Mouse (Mus musculus): ENCODE data around the gene Olfr131. TPM values are rescaled to one million over a fixed set of nuclear protein-coding genes. Genes with fewer than 3 reads are reported as not detected.
"Not testable (repeated sequence)": the region's sequence is repeated elsewhere in the genome, so short reads cannot be mapped to it uniquely, and the experiment has no call there.

Gene Olfr131
- polyA plus RNA-seq (2012; rRNA removed): not detected in 2 replicates

DNA sequence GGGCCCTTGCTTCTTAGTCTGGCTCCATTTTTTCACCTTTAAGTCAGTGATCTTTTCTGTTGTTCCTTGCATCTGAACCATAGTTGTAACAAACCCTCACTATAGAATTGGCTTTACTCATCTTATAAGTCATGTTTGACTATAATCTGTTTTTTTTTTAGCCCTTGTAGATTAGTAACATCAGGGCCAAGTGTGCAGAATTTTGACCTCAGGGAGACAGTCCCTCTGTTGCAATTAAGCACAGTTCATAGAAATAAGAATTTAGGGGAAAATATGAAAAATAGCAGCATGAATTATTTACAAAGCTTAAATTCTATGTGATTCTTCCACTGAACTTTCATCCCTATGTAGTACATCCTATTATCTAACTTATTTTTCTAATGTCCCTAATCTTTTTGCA, at the start of gene Olfr131:
Olfr131 (minus strand) TSS at position 101 of the 400 bp plus-strand sequence.
- Histone ChIP-seq H3K27me3 (ENCODE audit: control insufficient read depth, insufficient read depth, low read length) (no peaks in the 10 kb centered on the region), H3K27ac (ENCODE audit: insufficient read depth, low read length) (no peak within 1 kb of the TSS), H3K4me3 (replicated peaks; ENCODE audit: insufficient read depth, low read depth, low read length) (no peak within 1 kb of the TSS), H3K4me1 (ENCODE audit: control insufficient read depth, insufficient read depth, low read length) (no peaks in the 10 kb centered on the region)
- DNase-seq: no peak
- TF ChIP-seq POLR2A (IDR thresholded peaks at IDR 0.05; ENCODE audit: borderline replicate concordance, insufficient read depth, low read length): no peak

DNA sequence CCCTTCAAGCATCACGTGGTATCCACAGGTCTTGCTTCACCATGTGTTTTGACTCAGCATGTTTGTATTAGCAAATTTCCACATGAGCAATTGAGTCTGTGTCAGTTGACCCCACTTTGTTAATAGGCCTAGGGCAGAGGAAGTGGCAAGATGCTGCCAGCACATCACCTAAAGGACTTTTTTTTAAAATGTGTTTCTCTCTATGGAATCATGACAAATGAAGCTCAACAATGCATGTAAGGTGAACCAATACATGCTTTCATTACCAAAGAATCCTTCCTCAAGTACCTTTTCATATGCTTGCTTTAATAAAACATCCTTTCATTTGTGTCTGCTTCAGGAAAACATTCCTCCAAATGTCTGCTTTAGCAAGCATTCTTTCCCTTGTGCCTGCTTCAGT, 45.9 kb upstream of the Olfr131 start, which contains the start of gene Olfr132:
Olfr132 (minus strand) TSS at position 101 of the 400 bp plus-strand sequence.
- no peak for TF ChIP-seq CTCF (IDR thresholded peaks at IDR 0.05; ENCODE audit: borderline replicate concordance, insufficient read depth, low read depth, low read length)
- TF ChIP-seq POLR2A (IDR thresholded peaks at IDR 0.05; ENCODE audit: borderline replicate concordance, insufficient read depth, low read length): no peak
- Histone ChIP-seq H3K4me3 (replicated peaks; ENCODE audit: insufficient read depth, low read depth, low read length) (no peak within 1 kb of the TSS), H3K27me3 (ENCODE audit: control insufficient read depth, insufficient read depth, low read length) (no peaks in the 10 kb centered on the region), H3K4me1 (ENCODE audit: control insufficient read depth, insufficient read depth, low read length) (no peaks in the 10 kb centered on the region), H3K27ac (ENCODE audit: insufficient read depth, low read length) (no peak within 1 kb of the TSS)
- WGBS: 64% methylated on average over 1 of the region's 1 CpGs
- DNase-seq: no peak

DNA sequence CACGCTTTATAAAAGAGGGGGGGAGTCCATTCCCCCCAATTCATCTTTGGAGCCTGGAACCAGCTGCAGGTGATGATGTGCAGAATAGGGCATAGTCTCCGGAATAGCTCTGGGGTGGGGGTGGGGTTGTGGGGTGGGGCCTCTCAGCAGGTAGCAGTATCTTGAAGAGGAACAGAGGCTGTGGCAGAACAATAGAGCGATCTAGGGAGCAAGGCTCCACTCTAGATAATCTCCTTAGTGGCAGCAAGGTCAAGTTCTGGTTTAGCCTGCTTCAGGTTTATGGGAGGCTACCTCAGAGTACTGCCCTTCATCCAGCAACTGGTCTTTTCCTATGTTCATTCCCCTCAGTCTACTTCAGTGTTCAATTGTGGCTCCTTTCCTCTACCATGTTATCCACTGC, 36.9 kb upstream of the Olfr131 start:
- H3K27me3 ChIP-seq (ENCODE audit: control insufficient read depth, insufficient read depth, low read length); DNase-seq; H3K27ac ChIP-seq (ENCODE audit: insufficient read depth, low read length); H3K4me1 ChIP-seq (ENCODE audit: control insufficient read depth, insufficient read depth, low read length); H3K4me3 ChIP-seq (replicated peaks; ENCODE audit: insufficient read depth, low read depth, low read length): not testable (repeated sequence)
- 60% methylated on average over 3 of the region's 3 CpGs for WGBS

DNA sequence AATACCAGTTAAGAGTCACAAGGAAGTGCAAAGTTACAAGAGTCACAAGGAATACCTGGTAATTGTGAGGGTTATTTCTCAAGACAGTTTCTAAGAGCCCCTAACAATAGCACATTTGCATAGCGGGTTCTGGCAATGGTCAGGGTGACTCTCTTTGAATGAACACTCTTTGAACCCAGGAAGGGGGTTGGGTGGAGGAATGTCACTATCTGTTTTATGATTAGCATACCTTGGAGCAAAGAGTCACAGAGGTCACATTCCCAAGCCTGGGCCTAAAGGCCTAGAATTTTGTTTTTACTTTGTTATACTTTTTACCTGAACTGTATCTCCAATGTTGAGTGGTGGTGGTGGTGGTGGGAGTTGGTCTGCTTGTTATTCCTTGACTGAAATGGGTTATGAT, 35.7 kb upstream of the Olfr131 start:
- not testable (repeated sequence) for H3K27me3 ChIP-seq (ENCODE audit: control insufficient read depth, insufficient read depth, low read length); DNase-seq; H3K4me3 ChIP-seq (replicated peaks; ENCODE audit: insufficient read depth, low read depth, low read length); H3K27ac ChIP-seq (ENCODE audit: insufficient read depth, low read length); H3K4me1 ChIP-seq (ENCODE audit: control insufficient read depth, insufficient read depth, low read length)
- 90% methylated on average over 1 of the region's 1 CpGs for WGBS

DNA sequence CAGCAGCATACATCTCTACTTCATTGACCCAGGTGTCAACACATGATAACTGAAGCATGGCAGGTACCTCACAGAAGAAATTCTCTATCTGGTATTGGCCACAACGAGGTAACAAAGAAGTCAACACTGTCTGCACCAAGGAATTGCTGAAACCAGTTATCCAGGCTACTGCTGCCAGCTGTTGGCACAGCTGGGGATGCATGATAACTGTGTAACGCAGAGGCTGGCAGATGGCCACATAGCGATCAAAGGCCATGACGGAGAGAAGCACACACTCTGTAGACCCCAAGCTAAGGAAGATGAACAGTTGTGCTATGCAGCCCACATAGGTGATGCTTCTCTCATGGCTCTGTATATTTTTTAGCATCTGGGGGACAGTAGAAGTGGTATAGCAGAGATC, 6.1 kb downstream of the Olfr131 start:
- 78% methylated on average over 4 of the region's 4 CpGs for WGBS
- no peak for TF ChIP-seq CTCF (IDR thresholded peaks at IDR 0.05; ENCODE audit: borderline replicate concordance, insufficient read depth, low read depth, low read length)
- TF ChIP-seq POLR2A (IDR thresholded peaks at IDR 0.05; ENCODE audit: borderline replicate concordance, insufficient read depth, low read length): no peak
- no peak for DNase-seq

DNA sequence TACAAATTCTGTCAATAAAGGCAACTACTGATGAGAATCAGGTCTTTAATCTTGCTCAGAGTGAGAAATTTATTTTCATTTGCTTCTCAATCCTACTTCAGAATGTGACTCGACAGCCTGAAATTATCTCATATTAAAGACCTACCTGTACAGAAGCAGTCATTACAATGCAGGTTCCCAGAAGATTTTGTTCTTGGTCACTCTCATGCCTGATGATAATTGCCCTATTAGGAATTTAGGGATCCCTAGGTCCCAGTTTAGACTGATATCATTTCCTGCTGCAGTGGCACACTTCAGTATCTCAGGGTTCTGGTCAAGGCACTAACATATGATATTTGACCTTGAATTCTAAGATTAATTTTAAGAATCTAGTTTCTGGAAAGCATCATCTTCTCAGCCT, 24.9 kb downstream of the Olfr131 start, which contains the start of gene Olfr130:
Olfr130 (plus strand) TSS at position 301 of the 400 bp plus-strand sequence.
- DNase-seq: no peak
- TF ChIP-seq POLR2A (IDR thresholded peaks at IDR 0.05; ENCODE audit: borderline replicate concordance, insufficient read depth, low read length) (no peak), CTCF (IDR thresholded peaks at IDR 0.05; ENCODE audit: borderline replicate concordance, insufficient read depth, low read depth, low read length) (no peak)
- Histone ChIP-seq H3K4me3 (replicated peaks; ENCODE audit: insufficient read depth, low read depth, low read length) (no peak within 1 kb of the TSS), H3K4me1 (ENCODE audit: control insufficient read depth, insufficient read depth, low read length) (no peaks in the 10 kb centered on the region), H3K27ac (ENCODE audit: insufficient read depth, low read length) (no peak within 1 kb of the TSS), H3K27me3 (ENCODE audit: control insufficient read depth, insufficient read depth, low read length) (no peaks in the 10 kb centered on the region)
- WGBS: 87% methylated on average over 1 of the region's 1 CpGs

More for the DNA sequence above, 6.1 kb downstream of the Olfr131 start:
- Histone ChIP-seq H3K27me3 (ENCODE audit: control insufficient read depth, insufficient read depth, low read length) (no peaks in the 10 kb centered on the region), H3K27ac (ENCODE audit: insufficient read depth, low read length) (no peak overlapping the region), H3K4me1 (ENCODE audit: control insufficient read depth, insufficient read depth, low read length) (no peaks in the 10 kb centered on the region), H3K4me3 (replicated peaks; ENCODE audit: insufficient read depth, low read depth, low read length) (no peak overlapping the region)

DNA sequence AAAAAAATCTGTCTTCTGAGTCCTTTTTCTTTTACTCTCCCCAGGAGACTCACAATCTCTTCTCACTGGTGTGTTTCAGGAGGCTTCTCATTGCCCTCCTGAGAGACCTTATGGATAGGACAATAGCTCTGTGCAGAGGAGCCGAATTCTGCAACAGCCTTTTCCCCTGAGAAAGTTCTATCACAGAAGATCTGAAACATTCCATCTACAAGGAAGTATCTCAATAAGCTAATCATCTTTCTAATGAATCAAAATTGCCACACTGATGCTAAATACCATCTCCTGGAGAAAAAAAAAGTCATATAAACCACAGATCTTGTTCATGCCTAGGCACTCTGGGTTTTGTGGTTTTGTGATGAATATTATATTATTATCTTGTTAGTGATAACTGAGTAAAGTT, 28.5 kb downstream of the Olfr131 start, which contains the start of gene Olfr129:
Olfr129 (minus strand) TSS at position 101 of the 400 bp plus-strand sequence.
- Histone ChIP-seq H3K27ac (ENCODE audit: insufficient read depth, low read length) (no peak within 1 kb of the TSS), H3K27me3 (ENCODE audit: control insufficient read depth, insufficient read depth, low read length) (no peaks in the 10 kb centered on the region), H3K4me3 (replicated peaks; ENCODE audit: insufficient read depth, low read depth, low read length) (no peak within 1 kb of the TSS), H3K4me1 (ENCODE audit: control insufficient read depth, insufficient read depth, low read length) (no peaks in the 10 kb centered on the region)
- WGBS: 49% methylated on average over 1 of the region's 1 CpGs
- TF ChIP-seq POLR2A (IDR thresholded peaks at IDR 0.05; ENCODE audit: borderline replicate concordance, insufficient read depth, low read length) (no peak), CTCF (IDR thresholded peaks at IDR 0.05; ENCODE audit: borderline replicate concordance, insufficient read depth, low read depth, low read length) (no peak)
- DNase-seq: no peak

Other genes with a start within 250 kb of the Olfr131 start
- gene Olfr126, start 241.2 kb downstream of the Olfr131 start, polyA plus RNA-seq (2012; rRNA removed): not detected in 2 replicates
- gene Olfr127, start 188.3 kb downstream of the Olfr131 start, polyA plus RNA-seq (2012; rRNA removed): not detected in 2 replicates
- not detected in 2 replicates for gene Olfr128, start 168.1 kb downstream of the Olfr131 start, polyA plus RNA-seq (2012; rRNA removed)
- gene Olfr761, start 135.6 kb downstream of the Olfr131 start, polyA plus RNA-seq (2012; rRNA removed): not detected in 2 replicates
- not detected in 2 replicates for gene Olfr129, start 28.6 kb downstream of the Olfr131 start, polyA plus RNA-seq (2012; rRNA removed)
- gene Olfr130, start 24.8 kb downstream of the Olfr131 start, polyA plus RNA-seq (2012; rRNA removed): not detected in 2 replicates
- gene Olfr132, start 45.8 kb upstream of the Olfr131 start, polyA plus RNA-seq (2012; rRNA removed): not detected in 2 replicates
- gene Olfr133, start 56.6 kb upstream of the Olfr131 start, polyA plus RNA-seq (2012; rRNA removed): not detected in 2 replicates
- not detected in 2 replicates for gene Olfr134, start 82.7 kb upstream of the Olfr131 start, polyA plus RNA-seq (2012; rRNA removed)
- gene Olfr135, start 115.6 kb upstream of the Olfr131 start, polyA plus RNA-seq (2012; rRNA removed): not detected in 2 replicates
- not detected in 2 replicates for gene Olfr138, start 172.3 kb upstream of the Olfr131 start, polyA plus RNA-seq (2012; rRNA removed)
- gene Olfr137, start 218.9 kb upstream of the Olfr131 start, polyA plus RNA-seq (2012; rRNA removed): not detected in 2 replicates
- not detected in 2 replicates for gene Olfr136, start 241.1 kb upstream of the Olfr131 start, polyA plus RNA-seq (2012; rRNA removed)

Data from cerebellum, adult 2 months (tissue).